Mouse (Mus musculus) left cerebral cortex, adult 8-10 months (tissue): Measurements from ENCODE around the gene Grik3. TPM values are rescaled to one million over a fixed set of nuclear protein-coding genes. Genes with fewer than 3 reads are reported as not detected.

Source experiments
- DNase-seq, 2 experiments: peaks; one replicate each; pipeline ENCODE4 v3.0.0; 2022; ENCODE audit warnings: low spot score in 2 of 2
- total RNA-seq, 4 experiments: library from RNA; stranded (reverse); gene quantifications; 2 replicates each; pipeline ENCODE4 v1.2.4; 2022

Gene Grik3
- total RNA-seq, 4 experiments from 2014 or later: 48.8 to 58.3 (median 53.5) TPM

DNA sequence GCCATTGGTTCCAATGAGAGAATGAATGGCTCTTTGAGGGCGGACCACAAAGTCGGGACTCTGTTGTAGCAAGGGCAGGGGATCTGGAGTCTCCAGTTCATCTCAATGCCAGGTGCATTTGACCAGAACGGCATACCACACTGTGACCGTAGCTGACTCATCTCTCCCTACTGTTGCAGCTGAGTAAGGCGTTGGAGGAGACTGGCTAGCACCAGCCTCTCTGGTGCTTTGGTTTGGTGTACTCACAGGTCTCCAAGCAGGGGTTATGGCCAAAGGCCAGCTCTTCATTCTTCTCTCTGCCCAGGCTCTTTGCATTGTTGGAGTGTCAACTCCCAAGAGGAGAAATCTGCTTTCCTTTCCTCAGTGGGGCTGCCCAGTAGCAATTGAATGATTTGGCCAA, 52.7 kb downstream of the Grik3 start:
- DNase-seq: no peak

- DNase-seq: no peak
Measured at GRCm38 (mm10) chr4:125544947-125545767, 54.7 kb downstream of the Grik3 start.

GRCm38 (mm10) chr4:125545768-125546220, 55.3 kb downstream of the Grik3 start:
- DNase-seq: no peak

- DNase-seq: no peak
Measured at GRCm38 (mm10) chr4:125548190-125548589, 57.7 kb downstream of the Grik3 start.

- no peak for DNase-seq
Measured at GRCm38 (mm10) chr4:125553754-125554153, 63.3 kb downstream of the Grik3 start.

- DNase-seq: no peak
Measured at GRCm38 (mm10) chr4:125556405-125557308, 66.2 kb downstream of the Grik3 start.

- DNase-seq: no peak
Measured at GRCm38 (mm10) chr4:125559564-125559963, 69.1 kb downstream of the Grik3 start.

DNA sequence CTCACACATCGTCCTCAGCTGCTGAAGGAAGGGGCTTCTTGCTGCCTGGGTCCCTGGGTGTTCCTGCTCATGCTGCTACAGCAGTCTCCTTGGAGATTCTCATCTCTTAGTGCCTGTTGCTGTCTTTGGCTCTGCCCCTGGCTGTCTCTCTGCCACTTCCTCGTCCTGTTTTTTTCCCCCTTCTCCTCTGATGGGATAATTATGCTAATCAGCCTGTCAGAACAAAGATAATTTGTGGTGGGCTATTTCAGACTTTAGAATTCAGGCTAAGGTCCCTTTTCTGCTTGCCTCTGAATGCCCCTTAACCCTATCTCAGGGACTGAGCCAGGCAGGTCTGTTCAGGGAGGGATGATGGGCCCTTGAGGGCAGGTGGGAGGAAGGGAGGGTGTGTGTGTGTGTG, 70.3 kb downstream of the Grik3 start:
- DNase-seq: no peak

DNA sequence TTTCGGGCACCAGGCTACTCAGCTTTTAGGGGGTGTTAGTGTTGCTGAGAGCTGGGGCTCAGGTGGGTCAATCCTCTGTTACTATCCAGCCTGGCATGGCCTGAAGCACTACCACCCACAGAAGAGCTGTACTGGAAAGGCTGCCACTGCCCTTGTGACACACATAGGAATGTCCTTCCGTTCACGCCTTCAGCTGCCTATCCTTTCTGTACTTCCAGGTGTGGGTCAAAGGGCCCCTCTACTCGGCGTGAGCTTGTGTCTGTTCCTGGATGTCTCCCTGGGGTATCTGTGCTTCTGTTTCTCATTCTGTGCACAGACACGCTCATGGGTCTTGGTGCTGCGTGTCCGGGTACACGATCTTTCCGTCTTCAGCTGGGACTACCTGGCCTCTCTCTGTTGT, 73.1 kb downstream of the Grik3 start:
- DNase-seq: no peak

DNA sequence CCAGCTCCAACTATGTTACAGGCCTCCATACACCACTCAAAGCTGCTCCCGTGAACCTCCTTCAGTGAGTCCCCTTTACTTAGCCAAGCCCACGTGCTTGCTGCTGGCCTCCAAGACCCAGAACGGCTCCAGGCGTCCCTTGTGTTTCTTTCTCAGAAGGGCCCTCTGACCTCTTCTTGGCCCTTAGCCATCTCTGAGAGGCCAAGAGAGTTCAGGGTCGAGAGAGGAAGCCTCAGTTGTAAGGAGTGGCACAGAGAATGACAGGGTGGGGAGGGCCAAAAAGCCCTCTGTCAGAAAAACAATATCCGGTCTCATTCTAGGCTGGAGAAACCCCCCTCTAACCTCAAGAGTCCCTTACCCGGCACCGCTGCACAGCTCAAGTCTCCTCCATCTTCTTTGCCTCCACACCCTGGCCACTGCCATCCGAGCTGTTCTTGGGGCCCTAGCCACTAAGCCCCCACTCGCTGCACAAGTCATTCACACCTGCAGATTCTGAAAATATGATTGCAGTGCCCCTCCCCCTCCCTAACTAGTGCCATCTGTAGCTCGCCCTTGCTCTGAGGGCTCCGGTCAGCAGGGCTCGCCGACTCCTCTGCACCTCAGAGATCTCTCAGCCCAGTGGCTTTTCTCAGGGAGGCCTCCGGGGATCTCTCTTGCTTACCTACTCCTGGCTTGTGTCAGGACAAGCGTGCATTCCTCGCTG, 73.7 kb downstream of the Grik3 start:
- no peak for DNase-seq

GRCm38 (mm10) chr4:125565711-125566439, 75.4 kb downstream of the Grik3 start:
- no peak for DNase-seq

DNA sequence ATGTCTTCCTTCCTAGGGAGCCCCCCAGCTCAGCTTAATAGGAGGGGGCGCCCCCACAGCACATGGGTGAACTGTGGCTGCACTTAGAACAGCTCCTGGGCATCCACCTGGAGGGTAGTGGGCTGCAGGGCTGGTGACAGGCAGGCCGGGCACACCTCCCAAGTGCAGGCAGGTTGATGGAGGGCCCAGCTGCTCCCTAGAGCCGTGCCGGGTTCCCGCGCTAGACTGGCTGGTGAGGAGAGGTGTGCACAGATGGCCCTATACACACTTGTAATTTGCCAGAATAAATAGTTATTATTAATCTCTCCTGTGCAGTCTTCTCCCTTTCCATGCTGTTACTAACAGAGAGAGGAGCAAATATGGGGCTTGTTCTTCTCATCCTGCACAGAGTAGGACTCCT, 77.7 kb downstream of the Grik3 start:
- no peak for DNase-seq

- DNase-seq: no peak
Measured at GRCm38 (mm10) chr4:125571651-125572311, 81.3 kb downstream of the Grik3 start.

- no peak for DNase-seq
Measured at GRCm38 (mm10) chr4:125572312-125572663, 81.8 kb downstream of the Grik3 start.

GRCm38 (mm10) chr4:125573000-125573399, 82.5 kb downstream of the Grik3 start:
- no peak for DNase-seq

DNA sequence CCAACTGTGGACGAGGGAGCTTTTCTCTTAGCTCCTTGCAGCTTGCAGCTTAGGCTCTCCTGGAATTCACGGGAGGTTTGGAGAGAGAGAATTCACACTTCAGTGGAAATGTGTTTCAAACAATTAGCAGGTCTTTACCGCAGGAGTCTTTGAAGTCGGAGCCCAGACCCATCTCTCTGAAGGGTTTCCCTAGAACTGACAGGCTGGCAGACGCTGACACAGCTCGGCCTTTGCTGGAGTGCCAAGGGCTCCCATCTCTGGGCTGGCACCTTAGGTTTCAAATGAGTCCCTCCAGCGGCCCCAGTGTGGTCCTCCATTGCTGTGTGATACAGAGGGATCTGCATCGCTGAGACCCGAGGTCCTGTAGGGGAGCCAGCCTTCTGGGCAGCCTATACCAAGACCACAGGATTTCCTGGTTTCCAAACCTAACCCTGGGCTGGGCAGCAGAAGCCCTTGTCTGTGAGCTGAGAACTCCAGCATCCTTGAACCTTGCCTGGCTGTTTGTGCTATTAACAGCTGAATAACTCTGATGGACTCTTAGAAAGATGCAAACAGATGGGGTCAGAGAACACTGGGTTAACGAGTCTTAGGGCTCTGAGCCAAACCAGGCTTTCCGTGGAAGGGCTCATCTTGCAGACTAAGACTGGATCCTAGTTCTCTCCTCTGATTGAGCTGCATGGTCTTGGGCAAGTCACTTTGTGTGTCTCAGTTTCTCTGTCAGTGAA, 83.6 kb downstream of the Grik3 start:
- DNase-seq: no peak

- no peak for DNase-seq
Measured at GRCm38 (mm10) chr4:125580336-125580735, 89.8 kb downstream of the Grik3 start.

DNA sequence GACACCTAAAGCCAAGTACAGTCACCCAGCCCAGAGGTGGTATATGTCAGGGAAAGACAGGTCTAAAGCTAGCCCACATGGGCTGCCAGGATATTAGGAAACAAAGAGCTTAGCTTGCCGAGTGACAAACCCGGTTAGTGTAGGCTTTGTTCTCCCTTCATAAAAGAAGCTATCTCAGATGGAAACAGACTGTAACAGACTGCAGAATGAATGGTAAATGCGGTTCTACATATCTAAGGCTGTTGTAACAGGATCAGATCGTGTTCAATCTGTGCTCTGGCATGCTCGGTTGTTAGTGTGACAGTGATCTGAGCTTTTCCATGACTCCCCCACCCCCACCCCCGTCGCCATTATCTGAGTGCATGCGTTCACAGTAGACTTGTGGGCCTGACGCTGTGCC, 92.8 kb downstream of the Grik3 start:
- DNase-seq: no peak

DNA sequence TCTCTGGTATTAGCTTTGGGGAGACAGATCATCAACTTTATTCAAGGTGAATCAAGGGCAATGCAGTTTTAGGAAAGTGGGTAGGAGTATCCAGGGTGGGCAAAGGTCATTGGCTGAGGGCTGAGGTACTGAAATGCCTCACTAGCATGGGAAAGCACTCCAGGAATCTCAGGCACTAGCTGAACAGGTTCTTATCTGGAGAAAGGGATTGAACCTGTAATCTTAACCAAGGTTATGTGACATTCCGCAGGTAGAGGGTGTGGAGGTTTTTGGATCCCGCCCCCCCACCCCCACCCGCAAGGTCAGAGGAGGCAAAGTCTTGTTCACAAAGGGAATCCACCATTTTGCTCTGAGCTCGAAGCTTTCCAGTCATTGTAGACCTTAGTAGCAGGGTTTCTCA, 93.4 kb downstream of the Grik3 start:
- no peak for DNase-seq

DNA sequence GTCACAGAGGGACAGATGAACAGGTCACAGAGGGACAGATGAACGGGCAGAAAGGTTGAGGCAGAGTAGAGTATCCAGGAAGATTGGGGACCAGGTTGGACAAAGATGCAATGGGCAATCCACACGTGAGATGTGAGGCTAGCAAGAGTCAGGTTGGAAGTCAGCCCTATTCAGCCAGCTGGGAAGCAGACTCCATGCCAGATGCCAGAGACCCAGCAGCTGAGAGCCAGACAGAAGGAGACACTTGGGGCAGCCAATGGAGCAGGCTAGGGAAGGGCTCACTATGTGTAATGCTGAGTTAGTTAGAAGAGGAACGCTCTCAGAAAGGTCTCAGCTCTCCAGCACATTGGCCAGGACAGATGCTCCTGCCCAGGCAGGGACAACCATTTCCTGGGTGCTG, 94.2 kb downstream of the Grik3 start:
- DNase-seq: no peak
